Mouse (Mus musculus): ENCODE measurements around the gene Tmem53. TPM values are rescaled to one million over a fixed set of nuclear protein-coding genes. Genes with fewer than 3 reads are reported as not detected.

Tmem53 gene
- polyA plus RNA-seq, 1 experiment from 2014 or later: 34.5 TPM

DNA sequence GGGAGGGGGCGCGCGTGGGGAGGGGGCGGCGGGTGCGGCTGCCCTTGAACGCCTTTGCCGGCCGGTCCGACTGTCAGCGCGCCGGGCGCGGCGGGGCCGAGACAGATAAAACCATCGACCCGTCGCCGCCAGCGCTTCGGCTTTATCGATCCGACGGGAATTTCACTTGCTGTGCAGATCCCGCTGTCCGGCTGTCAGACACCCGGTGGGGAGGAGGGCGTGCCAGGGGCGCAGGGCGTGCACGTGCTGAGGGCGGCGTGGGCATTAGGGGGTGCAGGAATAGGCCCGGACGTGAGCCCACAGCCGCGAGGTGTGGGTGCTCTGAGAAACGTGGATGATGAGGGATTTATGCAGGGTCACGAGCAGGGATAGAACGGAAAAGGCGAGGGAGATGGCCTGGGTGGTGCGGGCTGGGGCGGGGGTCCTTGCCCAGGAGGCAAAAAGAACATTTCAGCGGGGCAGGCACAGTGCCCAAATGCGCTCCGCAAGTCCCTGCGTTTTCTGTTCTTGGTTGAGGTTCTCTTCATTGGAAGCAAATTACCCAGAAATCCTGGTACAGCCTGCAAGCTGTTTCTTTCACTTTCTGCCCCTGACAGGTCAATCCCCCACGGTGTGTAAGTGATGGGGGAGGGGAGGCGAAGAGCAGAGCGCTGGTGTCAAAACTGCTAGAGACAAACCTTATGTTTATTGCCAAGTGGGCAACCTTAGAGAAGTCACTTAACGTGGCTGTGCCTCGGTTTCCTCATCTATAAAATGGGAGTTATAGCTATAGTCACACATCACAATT lies 52.7 kb downstream of the Tmem53 start:
- Histone ChIP-seq H3K4me3 (peak overlapping the region; percentile 53), H3K4me1 (replicated peaks) (peaks cover 13% of the 10 kb centered on the region), H3K9me3 (replicated peaks) (no peaks in the 10 kb centered on the region), H3K4me2 (peak overlapping the region; percentile 93), H3K36me3 (no peaks in the 10 kb centered on the region), H3K9ac (peak overlapping the region; percentile 54), H3K27ac (no peak overlapping the region), H3K27me3 (peaks cover 68% of the 10 kb centered on the region)
- WGBS: 5% methylated on average over 54 of the region's 54 CpGs
- ATAC-seq (replicated peaks; ENCODE audit: insufficient number of reproducible peaks, insufficient read depth, low FRiP score, low read depth): no peak

GRCm38 (mm10) chr4:117305461-117305860 lies 53.7 kb downstream of the Tmem53 start:
- peaks cover 13% of the 10 kb centered on the region for H3K4me1 ChIP-seq (replicated peaks)
- no peaks in the 10 kb centered on the region for H3K9me3 ChIP-seq (replicated peaks)
- H3K4me3 ChIP-seq: no peak overlapping the region
- ATAC-seq (replicated peaks; ENCODE audit: insufficient number of reproducible peaks, insufficient read depth, low FRiP score, low read depth): no peak
- no peak overlapping the region for H3K9ac ChIP-seq
- peaks cover 65% of the 10 kb centered on the region for H3K27me3 ChIP-seq
- 52% methylated on average over 6 of the region's 7 CpGs for WGBS
- H3K4me2 ChIP-seq: no peak overlapping the region
- H3K27ac ChIP-seq: no peak overlapping the region
- H3K36me3 ChIP-seq: no peaks in the 10 kb centered on the region

DNA sequence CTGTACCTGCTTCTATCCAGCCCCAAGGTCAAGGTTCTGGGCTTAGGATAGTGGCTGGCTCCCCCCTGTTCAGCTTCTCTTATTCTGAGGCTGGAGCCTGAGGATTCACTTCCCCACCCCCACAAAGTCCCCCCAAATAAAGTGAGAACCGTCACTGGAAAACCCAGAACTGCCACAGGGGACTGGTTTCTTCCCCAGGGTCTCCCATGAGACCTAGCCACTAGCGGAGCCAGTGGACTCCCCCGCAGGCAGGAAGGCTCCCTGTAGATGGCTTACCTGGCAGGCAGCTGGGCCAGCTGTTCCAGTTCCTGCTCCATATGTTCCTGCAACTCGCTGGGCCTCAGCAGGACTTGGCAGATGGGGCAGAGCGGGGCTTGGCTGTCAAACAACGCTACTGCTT lies 55.5 kb downstream of the Tmem53 start:
- Histone ChIP-seq H3K4me2 (no peak overlapping the region), H3K9ac (no peak overlapping the region), H3K36me3 (no peaks in the 10 kb centered on the region), H3K27me3 (peaks cover 60% of the 10 kb centered on the region), H3K4me1 (replicated peaks) (peaks cover 15% of the 10 kb centered on the region), H3K4me3 (no peak overlapping the region), H3K27ac (no peak overlapping the region), H3K9me3 (replicated peaks) (no peaks in the 10 kb centered on the region)
- 63% methylated on average over 6 of the region's 6 CpGs for WGBS
- ATAC-seq (replicated peaks; ENCODE audit: insufficient number of reproducible peaks, insufficient read depth, low FRiP score, low read depth): no peak

DNA sequence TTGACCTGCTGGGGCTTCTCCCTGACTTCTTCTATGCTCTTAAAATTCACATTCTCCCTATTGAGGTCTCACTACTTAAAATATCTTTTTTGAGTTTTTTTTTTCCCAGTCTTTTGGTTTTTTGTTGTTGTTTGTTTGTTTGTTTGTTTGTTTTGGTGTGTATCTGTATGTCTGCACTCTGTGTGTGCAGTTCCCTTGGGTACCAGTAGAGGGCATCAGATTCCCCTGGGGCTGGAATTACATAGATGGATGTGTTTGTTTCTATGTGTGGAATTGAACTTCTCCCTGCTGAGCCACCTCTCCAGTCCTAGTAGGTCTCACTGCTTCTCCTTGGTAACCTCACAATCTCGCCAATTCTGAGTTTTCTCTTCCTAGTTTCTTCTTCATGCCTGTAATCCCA lies 57.7 kb downstream of the Tmem53 start:
- no peak for ATAC-seq (replicated peaks; ENCODE audit: insufficient number of reproducible peaks, insufficient read depth, low FRiP score, low read depth)
- Histone ChIP-seq H3K9me3 (replicated peaks) (no peaks in the 10 kb centered on the region), H3K27ac (no peak overlapping the region), H3K4me2 (no peak overlapping the region), H3K36me3 (no peaks in the 10 kb centered on the region), H3K4me3 (no peak overlapping the region), H3K27me3 (peaks cover 59% of the 10 kb centered on the region), H3K4me1 (replicated peaks) (peaks cover 16% of the 10 kb centered on the region), H3K9ac (no peak overlapping the region)
- 92% methylated on average over 1 of the region's 1 CpGs for WGBS

GRCm38 (mm10) chr4:117311891-117312290 lies 60.1 kb downstream of the Tmem53 start:
- no peak for ATAC-seq (replicated peaks; ENCODE audit: insufficient number of reproducible peaks, insufficient read depth, low FRiP score, low read depth)
- no peak overlapping the region for H3K4me3 ChIP-seq
- H3K9me3 ChIP-seq (replicated peaks): no peaks in the 10 kb centered on the region
- H3K27me3 ChIP-seq: peaks cover 63% of the 10 kb centered on the region
- WGBS: 57% methylated on average over 5 of the region's 5 CpGs
- no peak overlapping the region for H3K4me2 ChIP-seq
- H3K36me3 ChIP-seq: no peaks in the 10 kb centered on the region
- H3K4me1 ChIP-seq (replicated peaks): peaks cover 12% of the 10 kb centered on the region
- no peak overlapping the region for H3K9ac ChIP-seq
- no peak overlapping the region for H3K27ac ChIP-seq

GRCm38 (mm10) chr4:117312416-117313084 lies 60.8 kb downstream of the Tmem53 start:
- Histone ChIP-seq H3K9me3 (replicated peaks) (no peaks in the 10 kb centered on the region), H3K4me2 (peak overlapping the region; percentile 49), H3K27me3 (peaks cover 63% of the 10 kb centered on the region), H3K9ac (no peak overlapping the region), H3K27ac (no peak overlapping the region), H3K36me3 (no peaks in the 10 kb centered on the region), H3K4me3 (peak overlapping the region; percentile 13; the same call in 1 of the 2 replicates), H3K4me1 (replicated peaks) (peaks cover 12% of the 10 kb centered on the region)
- 7% methylated on average over 26 of the region's 26 CpGs for WGBS
- 0 out of 2 replicates have a peak, but pooled peaks have one; percentile 8 for ATAC-seq (replicated peaks; ENCODE audit: insufficient number of reproducible peaks, insufficient read depth, low FRiP score, low read depth)

- Histone ChIP-seq H3K4me2 (peak overlapping the region; percentile 49), H3K9me3 (replicated peaks) (no peaks in the 10 kb centered on the region), H3K4me3 (peak overlapping the region; percentile 13; the same call in 1 of the 2 replicates), H3K27me3 (peaks cover 65% of the 10 kb centered on the region), H3K36me3 (no peaks in the 10 kb centered on the region), H3K4me1 (replicated peaks) (peaks cover 12% of the 10 kb centered on the region), H3K9ac (no peak overlapping the region), H3K27ac (no peak overlapping the region)
- 11% methylated on average over 4 of the region's 4 CpGs for WGBS
- no peak for ATAC-seq (replicated peaks; ENCODE audit: insufficient number of reproducible peaks, insufficient read depth, low FRiP score, low read depth)
Observed at GRCm38 (mm10) chr4:117313085-117313424, 61.3 kb downstream of the Tmem53 start.

DNA sequence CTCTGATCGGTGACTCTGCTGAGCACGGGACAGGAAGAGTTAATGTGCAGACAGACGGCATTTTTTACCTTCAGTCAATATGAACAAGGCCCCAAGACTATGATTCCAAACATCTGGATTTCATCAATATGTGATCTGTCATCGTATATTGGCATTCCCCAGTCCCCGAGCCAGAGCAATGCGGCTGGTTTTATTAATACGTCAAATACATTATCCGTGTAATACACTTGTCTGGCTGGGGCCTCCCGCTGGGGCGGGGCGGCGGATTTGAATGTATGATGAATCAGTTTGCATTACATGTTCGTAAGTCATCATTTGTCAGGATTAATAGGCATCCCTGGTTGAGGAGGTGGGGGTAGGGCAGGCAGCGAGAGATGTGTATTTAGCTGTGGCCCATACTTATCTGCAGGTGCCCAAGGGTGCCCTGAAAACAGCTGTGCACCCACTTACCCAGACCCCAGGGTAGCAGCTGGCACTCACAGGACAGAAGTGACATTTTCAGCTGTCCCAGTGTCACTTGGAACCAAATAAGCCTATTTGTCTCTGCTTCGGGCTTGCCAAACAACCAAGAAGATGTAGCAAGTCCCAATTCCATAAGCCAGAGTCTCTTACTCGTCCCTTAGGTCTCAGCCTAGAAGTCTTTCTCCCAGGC lies 63.2 kb downstream of the Tmem53 start:
- Histone ChIP-seq H3K4me2 (no peak overlapping the region), H3K27ac (no peak overlapping the region), H3K36me3 (no peaks in the 10 kb centered on the region), H3K4me1 (replicated peaks) (peaks cover 12% of the 10 kb centered on the region), H3K27me3 (peaks cover 84% of the 10 kb centered on the region), H3K9me3 (replicated peaks) (no peaks in the 10 kb centered on the region), H3K9ac (no peak overlapping the region), H3K4me3 (no peak overlapping the region)
- 78% methylated on average over 16 of the region's 16 CpGs for WGBS
- no peak for ATAC-seq (replicated peaks; ENCODE audit: insufficient number of reproducible peaks, insufficient read depth, low FRiP score, low read depth)

- H3K4me1 ChIP-seq (replicated peaks): peaks cover 12% of the 10 kb centered on the region
- no peak overlapping the region for H3K4me3 ChIP-seq
- 0 out of 2 replicates have a peak, but pooled peaks have one; percentile 19 for ATAC-seq (replicated peaks; ENCODE audit: insufficient number of reproducible peaks, insufficient read depth, low FRiP score, low read depth)
- H3K36me3 ChIP-seq: no peaks in the 10 kb centered on the region
- H3K27ac ChIP-seq: no peak overlapping the region
- no peak overlapping the region for H3K9ac ChIP-seq
- no peaks in the 10 kb centered on the region for H3K9me3 ChIP-seq (replicated peaks)
- H3K27me3 ChIP-seq: peaks cover 96% of the 10 kb centered on the region
- no peak overlapping the region for H3K4me2 ChIP-seq
- WGBS: 55% methylated on average over 6 of the region's 6 CpGs
Observed at GRCm38 (mm10) chr4:117316800-117317199, 65.0 kb downstream of the Tmem53 start.

DNA sequence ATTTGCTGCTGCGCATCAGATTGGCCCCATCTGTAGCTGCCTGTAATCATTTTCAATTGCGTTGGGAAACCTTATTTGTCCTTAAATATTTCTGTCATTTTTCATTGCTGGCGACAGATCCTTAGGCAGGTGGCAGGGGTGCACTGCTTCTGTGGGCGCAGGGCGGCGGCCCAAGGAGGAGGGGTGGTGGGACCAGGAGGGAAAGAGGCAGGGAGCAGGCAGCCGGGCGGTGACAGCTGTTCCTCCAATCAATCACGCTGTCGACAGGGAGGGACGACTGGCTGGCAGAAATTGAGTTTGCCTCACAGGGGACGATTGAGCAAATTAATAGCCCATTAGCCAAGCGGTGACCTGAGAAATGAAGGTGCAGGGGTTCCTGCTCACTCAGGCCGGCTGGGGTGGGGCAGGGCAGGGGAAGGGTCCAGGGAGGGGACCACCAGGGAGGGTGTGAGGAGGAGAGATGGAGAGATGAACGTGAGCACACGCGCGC lies 66.0 kb downstream of the Tmem53 start:
- H3K4me2 ChIP-seq: no peak overlapping the region

More for the DNA sequence above, 66.0 kb downstream of the Tmem53 start:
- Histone ChIP-seq H3K4me3 (no peak overlapping the region), H3K9ac (no peak overlapping the region), H3K36me3 (no peaks in the 10 kb centered on the region), H3K9me3 (replicated peaks) (no peaks in the 10 kb centered on the region), H3K27me3 (peaks cover 97% of the 10 kb centered on the region), H3K27ac (no peak overlapping the region), H3K4me1 (replicated peaks) (peaks cover 5% of the 10 kb centered on the region)
- no peak for ATAC-seq (replicated peaks; ENCODE audit: insufficient number of reproducible peaks, insufficient read depth, low FRiP score, low read depth)
- 11% methylated on average over 18 of the region's 18 CpGs for WGBS

Measured in heart, embryonic 15.5 days (tissue).